Mouse (Mus musculus): Measurements from ENCODE around the gene Rtl8c.
"Not testable (repeated sequence)": the region's sequence is repeated elsewhere in the genome, so short reads cannot be mapped to it uniquely, and the experiment has no call there.

Gene Rtl8c

DNA sequence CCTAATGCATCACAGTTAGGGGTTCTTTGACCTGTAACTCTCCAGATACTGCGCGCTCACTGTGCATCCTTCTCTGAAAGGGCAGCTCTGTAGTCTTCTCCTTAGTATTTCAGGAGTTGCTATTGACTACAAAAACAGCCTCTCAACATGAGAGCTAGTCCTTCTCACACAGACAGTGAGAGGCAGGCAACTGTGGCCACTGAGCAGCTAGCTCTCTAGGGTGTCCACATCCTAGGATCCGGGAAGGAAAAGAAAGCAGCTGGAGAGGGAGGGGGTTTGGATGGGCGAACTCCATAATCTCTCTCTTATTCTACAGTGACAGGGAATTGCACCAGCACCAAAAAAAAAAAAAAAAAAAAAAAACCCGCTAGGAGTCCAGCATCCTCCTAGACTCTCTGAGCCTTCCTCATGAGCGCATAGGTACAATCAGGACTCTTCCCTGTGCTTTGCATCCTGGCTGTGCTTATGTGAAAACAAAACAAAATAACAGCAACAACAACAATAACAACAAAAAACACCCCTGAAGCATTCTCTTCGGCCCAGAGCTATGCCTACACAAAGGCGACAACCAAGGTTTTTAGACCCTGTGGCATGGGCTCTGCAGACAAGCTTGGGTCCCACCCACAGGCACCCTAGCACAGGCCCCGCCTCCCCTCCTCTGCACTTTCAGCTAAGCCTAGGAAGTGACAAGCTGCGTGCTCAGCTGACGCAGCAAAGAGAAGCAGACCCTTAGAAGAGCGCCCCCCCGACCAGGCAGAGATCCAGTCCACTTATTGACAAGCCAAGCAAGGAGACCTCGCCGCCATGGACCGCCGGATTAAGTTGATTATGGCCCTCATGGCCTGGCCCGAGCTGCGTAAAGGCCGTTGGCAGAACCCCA, at the start of gene Rtl8c:
Gene Rtl8c (plus strand): TSS at position 791 of the 880 bp plus-strand sequence.
- peak; percentile 80 for DNase-seq

DNA sequence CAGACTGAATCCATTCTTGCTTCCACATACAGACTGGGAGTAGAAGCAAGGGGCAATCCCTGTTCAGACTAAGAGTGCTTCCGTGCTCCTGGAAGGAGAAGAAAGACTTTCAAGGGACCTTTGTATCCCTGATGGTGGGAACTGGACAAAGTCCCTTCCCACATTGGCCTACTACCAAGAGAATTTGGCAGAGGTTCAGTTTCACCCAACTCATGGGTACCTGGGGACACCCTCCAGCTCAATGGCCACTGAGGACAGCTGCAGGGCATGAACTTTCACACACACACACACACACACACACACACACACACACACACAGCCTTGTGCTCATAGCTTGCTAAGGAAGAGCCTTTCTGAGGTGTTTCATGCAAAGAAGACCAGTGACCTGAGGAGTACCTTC, 28.5 kb upstream of the Rtl8c start:
- no peak for DNase-seq

DNA sequence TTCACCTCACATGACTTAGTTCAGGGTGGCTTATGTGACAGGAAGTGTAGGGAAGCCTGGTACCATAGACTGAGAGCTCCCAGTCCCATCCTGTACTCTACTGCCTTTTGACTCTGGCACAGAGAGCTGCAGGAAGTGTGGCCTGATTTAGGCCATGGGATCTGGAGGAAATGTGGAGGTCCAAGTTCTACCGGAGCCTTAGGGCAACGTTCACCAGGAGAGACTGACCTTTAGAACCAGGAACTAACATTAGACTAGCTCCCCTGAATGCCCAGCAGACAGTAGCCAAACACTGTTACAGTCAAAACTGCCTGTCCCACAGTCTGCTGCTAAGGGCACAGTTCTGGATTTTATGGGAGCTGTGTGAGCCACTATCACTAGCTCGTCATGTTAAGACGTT, 26.4 kb upstream of the Rtl8c start:
- DNase-seq: not testable (repeated sequence)

DNA sequence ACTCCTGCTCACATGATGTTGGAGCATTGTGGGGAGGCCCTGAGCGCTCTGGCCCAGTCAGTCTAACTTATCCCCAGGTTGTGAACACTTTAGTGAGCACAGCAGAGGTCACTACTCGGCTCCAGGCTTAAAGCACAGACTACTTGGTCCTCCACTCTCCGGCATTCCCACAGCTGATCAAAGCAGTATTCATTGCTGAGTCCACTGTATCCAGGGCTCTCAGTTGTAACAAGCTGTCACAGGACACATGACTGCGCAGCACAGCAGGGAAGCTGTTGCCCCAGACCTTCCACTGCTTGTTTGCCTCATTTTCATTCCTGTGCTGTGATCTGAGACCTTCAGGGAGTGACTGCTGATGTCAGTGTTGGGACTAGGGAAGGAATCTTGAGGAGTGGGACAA, 24.4 kb upstream of the Rtl8c start:
- DNase-seq: not testable (repeated sequence)

DNA sequence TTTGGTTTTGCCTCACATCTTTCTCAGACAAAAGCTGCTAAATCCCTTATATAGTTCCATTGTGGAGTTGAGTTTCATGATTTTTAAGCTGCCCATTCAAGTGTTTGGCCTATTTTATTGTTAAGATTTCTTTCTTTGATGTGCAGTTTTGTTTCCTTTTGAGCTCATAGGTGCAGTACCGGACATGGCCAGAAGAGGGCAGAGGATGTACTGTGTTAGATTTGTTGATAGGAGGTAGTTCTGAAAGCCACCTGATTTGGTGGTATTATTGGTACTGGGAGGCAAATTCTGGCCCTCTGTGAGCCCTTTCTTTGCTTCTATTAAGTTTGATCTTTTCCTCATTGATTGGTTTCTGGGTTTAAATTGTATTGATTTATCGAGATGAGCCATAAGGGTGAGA, 7.8 kb upstream of the Rtl8c start:
- DNase-seq: peak; percentile 69

DNA sequence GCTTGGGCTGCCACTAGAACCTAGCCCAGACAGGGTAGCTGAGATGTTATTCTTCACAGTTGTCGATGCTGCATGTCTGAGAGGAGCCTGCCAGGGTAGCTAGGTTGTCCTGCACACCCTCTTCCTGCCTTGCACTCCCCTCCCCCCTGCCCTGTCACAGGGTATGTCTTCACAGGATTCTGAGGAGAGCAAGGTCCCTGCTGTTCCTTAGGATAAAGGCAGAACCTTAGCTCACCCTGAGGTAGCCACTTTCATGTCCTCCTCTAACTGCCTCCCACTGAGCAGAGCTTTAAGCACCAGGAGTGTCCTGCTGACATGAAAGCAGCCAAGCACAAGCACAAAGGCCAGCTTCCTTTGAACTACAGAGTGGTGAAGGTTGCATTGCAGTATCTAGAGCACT, 1.7 kb upstream of the Rtl8c start:
- peak; percentile 8 for DNase-seq

DNA sequence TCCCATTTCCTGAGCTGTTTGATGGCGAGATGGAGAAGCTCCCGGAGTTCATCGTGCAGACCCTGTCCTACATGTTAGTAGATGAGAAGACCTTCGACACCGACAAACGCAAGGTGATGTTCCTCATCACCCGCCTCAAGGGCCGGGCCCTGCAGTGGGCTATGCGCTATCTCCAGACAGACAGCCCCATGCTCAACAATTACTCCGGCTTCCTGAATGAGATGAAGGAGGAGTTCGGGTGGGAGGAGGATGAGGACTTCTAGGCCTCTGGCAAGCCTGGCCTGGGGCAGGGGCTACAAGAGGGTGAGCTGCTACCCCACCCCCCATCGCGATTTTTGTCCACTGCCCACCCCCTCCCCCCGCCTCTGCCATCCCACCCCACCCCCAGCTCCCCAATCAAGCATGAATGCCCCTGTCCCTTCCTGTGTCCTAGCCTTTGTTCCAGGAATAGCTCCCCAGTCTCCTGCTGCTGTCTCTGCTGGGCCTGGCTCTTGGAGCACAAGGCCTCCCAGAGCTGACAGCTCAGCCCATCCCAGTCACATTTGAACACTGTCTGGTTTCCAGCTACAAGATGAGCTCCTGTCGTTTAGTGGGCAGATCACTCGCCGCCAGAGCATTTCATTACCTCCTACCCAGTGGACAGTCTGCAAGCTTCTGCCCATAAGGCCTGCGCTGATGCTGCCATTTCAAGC, 436 bp downstream of the Rtl8c start:
- peak; percentile 51 for DNase-seq

DNA sequence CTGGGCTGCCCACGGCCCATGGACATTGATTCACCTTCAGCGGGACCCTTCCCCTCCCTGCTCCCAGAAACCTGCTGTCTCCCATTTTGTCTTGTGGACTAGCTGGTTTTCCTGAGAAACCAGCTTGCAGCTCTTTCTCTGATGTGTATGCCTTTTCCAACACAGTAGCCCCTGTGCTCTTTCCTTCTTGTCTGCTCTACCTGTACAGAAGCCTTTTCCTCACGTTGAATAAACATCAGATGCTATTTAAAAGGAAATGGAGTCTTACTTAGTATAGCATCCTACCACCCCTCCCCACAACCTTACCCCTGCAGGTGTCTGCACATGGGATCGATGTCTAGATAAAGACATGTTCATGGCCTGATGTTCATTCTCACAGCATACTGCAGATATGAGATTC, 1.0 kb downstream of the Rtl8c start, which contains the start of gene Gm14597:
Gene Gm14597 (minus strand): TSS at position 101 of the 400 bp plus-strand sequence.
- DNase-seq: not testable (repeated sequence)

DNA sequence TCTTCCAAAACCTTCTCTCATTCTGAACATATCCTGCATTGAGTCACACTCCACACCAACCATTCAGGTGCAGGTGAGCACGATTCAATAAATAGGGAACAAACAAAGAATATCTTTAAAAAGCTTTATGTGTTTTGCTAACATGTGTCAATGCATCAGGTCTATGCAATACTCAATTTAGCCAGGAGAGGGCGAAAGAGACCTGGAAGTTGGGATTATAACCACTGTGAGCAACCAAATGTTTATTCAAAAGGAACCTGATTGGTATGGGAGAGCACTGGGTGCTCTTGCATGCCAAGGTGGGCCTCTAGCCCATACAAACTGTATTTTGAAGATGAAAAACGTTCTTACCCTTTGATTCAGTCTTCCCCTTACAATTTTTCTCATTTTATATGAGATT, 2.7 kb downstream of the Rtl8c start:
- peak; percentile 84 for DNase-seq

DNA sequence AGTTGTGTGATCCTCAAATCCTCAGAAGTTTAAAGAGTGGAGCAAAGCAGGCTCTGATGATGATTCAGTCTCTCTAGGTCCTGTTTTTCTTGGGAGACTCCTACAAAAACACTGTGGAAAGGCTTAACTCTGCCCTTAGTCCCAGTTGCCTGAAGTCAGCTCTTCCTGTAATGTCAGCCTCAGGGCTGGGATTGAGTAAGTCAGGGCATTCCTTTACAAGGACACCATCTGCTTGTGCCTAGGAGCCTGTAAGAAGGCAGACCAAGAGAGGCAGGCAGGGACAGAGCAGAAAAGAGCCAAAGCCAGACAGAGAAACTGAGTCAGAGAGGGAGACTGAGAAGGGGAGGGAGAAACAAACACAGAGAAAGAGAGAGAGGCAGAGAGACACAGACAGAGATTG, 3.6 kb downstream of the Rtl8c start:
- not testable (repeated sequence) for DNase-seq

DNA sequence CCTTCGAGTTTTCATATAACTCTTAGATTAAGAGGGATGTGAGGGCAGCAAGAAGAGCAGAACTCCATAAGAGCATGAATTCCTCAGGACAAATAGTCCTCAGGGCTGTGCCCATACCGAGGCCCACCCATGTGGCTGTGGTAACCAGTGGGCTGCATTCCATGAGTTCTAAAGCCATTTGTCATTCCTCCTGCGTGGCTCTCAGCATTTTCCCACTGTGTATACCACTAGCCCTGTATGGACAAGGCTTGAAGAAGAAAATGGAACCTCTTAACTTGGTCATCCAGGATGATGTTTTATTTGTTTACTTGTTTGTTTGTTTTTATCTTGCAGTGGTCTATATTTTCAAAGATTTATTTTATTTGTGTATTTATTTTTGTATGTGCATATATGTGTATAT, 30.3 kb downstream of the Rtl8c start:
- DNase-seq: not testable (repeated sequence)

DNA sequence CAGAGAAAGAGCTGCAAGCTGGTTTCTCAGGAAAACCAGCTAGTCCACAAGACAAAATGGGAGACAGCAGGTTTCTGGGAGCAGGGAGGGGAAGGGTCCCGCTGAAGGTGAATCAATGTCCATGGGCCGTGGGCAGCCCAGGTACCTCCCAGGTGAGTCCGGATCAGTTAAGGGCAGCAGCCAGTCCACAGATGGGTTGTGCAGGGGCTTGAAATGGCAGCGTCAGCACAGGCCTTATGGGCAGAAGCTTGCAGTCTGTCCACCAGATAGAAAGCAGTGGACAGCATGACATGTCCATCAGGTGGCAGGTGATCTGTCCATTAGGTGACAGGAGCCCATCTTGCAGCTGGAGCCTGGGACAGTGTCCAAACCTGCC, 34.8 kb downstream of the Rtl8c start:
- peak; percentile 18 for DNase-seq

DNA sequence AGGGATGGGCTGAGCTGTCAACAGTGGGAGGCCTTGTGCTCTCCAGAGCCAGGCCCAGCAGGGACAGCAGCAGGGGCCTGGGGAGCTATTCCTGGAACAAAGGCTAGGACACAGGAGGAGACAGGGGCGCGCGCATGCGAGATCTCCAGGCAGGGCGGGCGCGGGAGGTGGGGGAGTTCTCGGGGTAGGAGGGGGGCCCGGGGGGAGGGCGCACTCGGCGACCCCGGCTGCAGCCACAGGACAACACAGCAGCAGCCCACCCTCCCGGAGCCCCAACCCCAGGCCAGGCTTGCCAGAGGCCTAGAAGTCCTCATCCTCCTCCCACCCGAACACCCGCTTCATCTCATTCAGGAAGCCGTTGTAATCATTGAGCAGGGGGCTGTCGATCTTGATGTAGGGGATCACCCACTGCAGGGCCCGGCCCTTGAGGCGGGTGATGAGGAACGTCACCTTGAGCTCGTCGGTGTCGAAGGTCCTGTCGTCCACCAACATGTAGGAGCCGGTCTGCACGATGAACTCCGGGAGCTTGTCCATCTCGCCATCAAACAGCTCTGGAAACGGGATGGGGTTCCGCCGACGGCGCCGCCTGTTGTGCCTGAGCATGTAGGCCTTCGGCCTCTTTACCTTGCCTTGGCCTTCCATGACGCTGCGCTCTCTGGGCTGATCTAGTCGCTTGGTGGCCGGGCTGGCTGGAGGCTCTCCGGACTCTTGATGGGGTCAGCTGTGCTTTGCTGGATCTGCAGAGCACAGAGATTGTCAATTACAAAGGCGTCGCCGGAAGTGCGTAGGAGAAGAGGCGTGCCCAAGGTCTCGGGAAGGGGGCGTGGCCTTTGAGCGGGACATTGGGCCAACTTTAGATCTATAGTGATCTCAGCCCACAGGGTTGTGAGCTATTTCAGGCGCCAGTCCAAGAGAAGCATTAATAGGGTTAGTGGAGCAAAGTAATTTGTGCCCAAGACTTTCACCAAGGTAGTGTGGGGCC, 35.4 kb downstream of the Rtl8c start, which contains the start of gene Rtl8a:
Gene Rtl8a (minus strand): TSS at position 703 of the 982 bp plus-strand sequence.
- peak; percentile 86 for DNase-seq

DNA sequence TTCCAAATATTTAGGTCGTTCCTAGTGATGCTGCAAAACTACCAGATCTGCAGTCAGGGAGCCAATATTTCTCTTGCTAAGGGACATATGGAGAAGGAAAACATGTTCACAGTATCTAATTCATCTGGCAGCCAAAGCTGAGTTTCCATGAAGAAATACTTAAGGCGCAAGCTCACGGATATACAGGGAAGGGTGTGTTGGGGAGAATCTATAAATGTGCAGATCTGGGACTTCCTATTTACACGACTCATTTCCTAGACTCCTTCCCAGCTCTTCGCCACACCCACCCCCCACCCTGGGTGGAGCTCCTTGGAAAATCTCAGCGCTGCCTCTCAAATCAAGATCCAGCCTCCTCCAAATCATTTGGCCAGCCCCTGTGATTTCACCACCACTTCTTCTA, 38.1 kb downstream of the Rtl8c start:
- no peak for DNase-seq

DNA sequence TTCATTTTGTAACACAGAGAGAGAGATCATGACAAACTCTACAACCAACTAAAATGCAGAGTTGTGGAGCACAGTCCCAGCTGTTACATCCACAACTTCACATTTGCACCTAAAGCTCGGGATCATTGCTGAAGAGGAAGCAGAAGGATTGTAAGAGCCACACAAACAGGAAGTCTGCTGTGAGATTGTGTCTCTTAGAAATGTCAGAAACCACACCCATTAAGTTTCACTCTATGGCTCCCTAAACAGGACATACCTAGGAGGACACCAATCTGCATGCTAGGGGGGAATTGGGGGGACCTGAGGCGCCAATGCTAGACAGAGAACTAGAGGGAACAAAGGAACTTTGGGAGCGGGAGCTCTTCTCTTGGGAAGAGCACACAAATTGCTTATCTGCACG, 45.1 kb downstream of the Rtl8c start:
- DNase-seq: not testable (repeated sequence)

Measured in cerebellum, adult 9-10 months (tissue).